Mouse (Mus musculus) E14TG2a.4 (cell line): ENCODE measurements around the gene 2900026A02Rik.

Experiments used
- CTCF ChIP-seq: conservative IDR thresholded peaks from 2 replicates; pipeline ENCODE4 v1.5.1; 2014; ENCODE audit warnings: low read length
- NANOG ChIP-seq: IDR thresholded peaks from 2 replicates; pipeline ENCODE4 v1.6.1; 2014; ENCODE audit warnings: borderline replicate concordance, low read length, mixed read lengths

- TF ChIP-seq CTCF = no peak
- TF ChIP-seq NANOG = no peak
Measured at GRCm38 (mm10) chr5:113101457-113101856, 119.6 kb downstream of the 2900026A02Rik start.
